Comparison of ENCODE assay signal across 22 mouse cellular contexts in the genomic region with DNA sequence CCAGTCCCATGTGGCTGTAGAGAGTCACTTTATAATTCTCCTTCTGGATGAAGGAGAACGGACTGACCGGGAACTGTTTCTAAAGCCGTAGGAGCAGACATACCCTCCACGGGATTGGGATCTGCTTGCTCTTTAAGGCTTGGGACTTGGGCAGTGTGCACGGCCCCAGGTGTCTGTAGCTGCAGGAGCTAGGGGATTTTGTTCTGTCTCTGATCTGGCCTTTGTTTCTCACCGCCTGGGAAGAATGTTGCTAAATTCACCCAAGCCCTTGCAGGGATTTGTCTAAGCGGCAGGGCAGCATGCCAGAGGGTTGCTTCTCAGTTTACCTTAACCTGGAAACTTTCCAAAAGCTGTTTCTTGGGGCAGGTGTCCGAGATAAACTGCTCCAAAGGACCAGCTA.
"Had no signal": no experiment of that assay in that cellular context is flagged by ENCODE, and none has a peak within 500 bp of the region (broad histone marks: within the 10 kb centered on the region; RNA-seq: fewer than 3 reads in every experiment).

No protein-coding gene starts in this region.

- H3K27me3 ChIP-seq: kidney, embryonic 15.5 days; limb, embryonic 13.5 days; liver, embryonic 12.5 days; liver, embryonic 15.5 days had no signal

- H3K4me3 ChIP-seq: kidney, embryonic 15.5 days; left cerebral cortex, adult 2 months; limb, embryonic 13.5 days; liver, embryonic 12.5 days; liver, embryonic 15.5 days had no signal

- H3K4me1 ChIP-seq: kidney, embryonic 15.5 days had no signal

- H3K4me2 ChIP-seq: kidney, embryonic 15.5 days; limb, embryonic 13.5 days; liver, embryonic 12.5 days; liver, embryonic 15.5 days; midbrain, embryonic 11.5 days had no signal

- H3K9me3 ChIP-seq: kidney, embryonic 15.5 days; limb, embryonic 13.5 days; liver, embryonic 12.5 days; liver, embryonic 15.5 days had no signal

- DNase-seq: kidney, adult 11 months; kidney, adult 8-10 months; kidney, postnatal 10 days; kidney, postnatal 36 days; layer of hippocampus, postnatal 36 days; liver; lung, adult 18-20 months; lung, postnatal 4 days; midbrain, embryonic 14.5 days; retina, postnatal 1 day; right cerebral cortex, postnatal 25 days; thymus, adult 2 months; thymus, postnatal 14 days; thymus, postnatal 4 days had no signal

- ATAC-seq: liver, embryonic 12.5 days; lung, postnatal 0 days had no signal

- H3K27ac ChIP-seq: kidney, embryonic 15.5 days; left cerebral cortex, adult 2 months; limb, embryonic 13.5 days; liver, embryonic 12.5 days; liver, embryonic 15.5 days; stomach, postnatal 0 days had no signal

- H3K9ac ChIP-seq: kidney, embryonic 15.5 days; limb, embryonic 13.5 days; liver, embryonic 12.5 days; liver, embryonic 15.5 days had no signal
